Mouse (Mus musculus) small intestine, adult 2 months (tissue): ENCODE data around the gene Lmod2.

Experiments
- CTCF ChIP-seq: fragments of 200-500 bp; IDR thresholded peaks from 2 replicates; pipeline ENCODE4 v1.5.1; 2012; ENCODE audit warnings: low read depth, mild to moderate bottlenecking, control low read depth, inconsistent platforms, low read length, moderate library complexity, mixed read lengths; ENCODE audit not compliant: insufficient replicate concordance, insufficient read length; ENCODE audit errors: extremely low read depth
- POLR2A ChIP-seq: fragments of 200-500 bp; IDR thresholded peaks from 2 replicates; pipeline ENCODE4 v1.6.1; 2012; ENCODE audit warnings: low read depth, mild to moderate bottlenecking, control low read depth, inconsistent platforms, low read length, moderate library complexity

GRCm38 (mm10) chr6:24608682-24609081, 11.1 kb downstream of the Lmod2 start:
- TF ChIP-seq POLR2A (no peak), CTCF (no peak)
